ENCODE assay signal across 24 mouse cellular contexts in the genomic region with DNA sequence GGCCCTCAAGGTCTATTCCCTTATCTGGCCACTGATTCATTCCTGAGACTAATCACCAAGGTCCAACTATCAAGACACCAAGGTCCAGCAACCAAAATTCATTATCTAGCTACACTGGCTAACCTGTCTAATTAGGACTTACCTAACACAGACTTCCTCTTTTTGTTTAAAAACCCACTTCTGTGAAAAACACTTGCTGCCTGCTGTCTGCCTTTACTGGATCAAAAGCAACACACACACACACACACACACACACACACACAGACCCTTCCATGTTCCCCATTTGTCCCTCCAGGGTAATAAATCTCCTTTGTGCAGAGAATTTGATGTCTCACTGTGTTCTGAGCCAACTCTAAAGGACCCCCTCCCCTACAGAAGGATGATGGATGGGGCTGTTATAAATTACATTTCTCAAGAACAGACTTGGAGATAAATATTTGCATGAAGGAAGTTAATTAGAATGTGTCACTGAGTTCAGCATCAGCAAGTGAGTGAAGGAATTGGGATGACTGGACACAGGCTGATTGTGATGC. TPM values are rescaled to one million over a fixed set of nuclear protein-coding genes. Genes with fewer than 3 reads are reported as not detected.
DNase-seq lines count a peak whose midpoint lies in the region; ATAC-seq lines count a peak whose summit lies in the region.
"Had no signal": no experiment of that assay in that cellular context is flagged by ENCODE, and none has a peak within 500 bp of the region (broad histone marks: within the 10 kb centered on the region; RNA-seq: fewer than 3 reads in every experiment).

No protein-coding gene starts in this region.

- H3K36me3 ChIP-seq in hindbrain, embryonic 12.5 days, result no peaks in the 10 kb centered on the region
- H3K36me3 ChIP-seq in hindbrain, embryonic 14.5 days (replicated peaks; ENCODE audit: control insufficient read depth, insufficient read depth), result no peaks in the 10 kb centered on the region
- H3K36me3 ChIP-seq: embryonic facial prominence, embryonic 13.5 days; forebrain, embryonic 12.5 days; heart, embryonic 13.5 days had no signal

- H3K4me1 ChIP-seq in hindbrain, embryonic 12.5 days, result 0 out of 2 replicates have a peak, but pooled peaks cover 2% of the 10 kb centered on the region
- no peaks in the 10 kb centered on the region for H3K4me1 ChIP-seq in hindbrain, embryonic 14.5 days (replicated peaks; ENCODE audit: control insufficient read depth, insufficient read depth, low read length)
- H3K4me1 ChIP-seq: embryonic facial prominence, embryonic 13.5 days; forebrain, embryonic 12.5 days; heart, embryonic 13.5 days had no signal

- no peaks in the 10 kb centered on the region for H3K27me3 ChIP-seq in hindbrain, embryonic 12.5 days
- H3K27me3 ChIP-seq in hindbrain, embryonic 14.5 days (ENCODE audit: control insufficient read depth, insufficient read depth, low read length), result no peaks in the 10 kb centered on the region
- H3K27me3 ChIP-seq: embryonic facial prominence, embryonic 13.5 days; forebrain, embryonic 12.5 days; heart, embryonic 13.5 days had no signal

- H3K9ac ChIP-seq in hindbrain, embryonic 12.5 days, result no peak overlapping the region
- no peak overlapping the region for H3K9ac ChIP-seq in hindbrain, embryonic 14.5 days
- H3K9ac ChIP-seq: embryonic facial prominence, embryonic 13.5 days; forebrain, embryonic 12.5 days; heart, embryonic 13.5 days had no signal

- no peak overlapping the region for H3K4me3 ChIP-seq in hindbrain, embryonic 12.5 days
- H3K4me3 ChIP-seq in hindbrain, embryonic 14.5 days (replicated peaks; ENCODE audit: low read length), result no peak overlapping the region
- H3K4me3 ChIP-seq: embryonic facial prominence, embryonic 13.5 days; forebrain, embryonic 12.5 days; heart, embryonic 13.5 days had no signal

- H3K9me3 ChIP-seq in hindbrain, embryonic 12.5 days (replicated peaks), result no peaks in the 10 kb centered on the region
- no peaks in the 10 kb centered on the region for H3K9me3 ChIP-seq in hindbrain, embryonic 14.5 days (ENCODE audit: control insufficient read depth, low read length)
- H3K9me3 ChIP-seq: embryonic facial prominence, embryonic 13.5 days; forebrain, embryonic 12.5 days; heart, embryonic 13.5 days had no signal

- no peak overlapping the region for H3K4me2 ChIP-seq in hindbrain, embryonic 12.5 days (replicated peaks)
- H3K4me2 ChIP-seq in hindbrain, embryonic 14.5 days (replicated peaks), result no peak overlapping the region
- H3K4me2 ChIP-seq: embryonic facial prominence, embryonic 13.5 days; forebrain, embryonic 12.5 days; heart, embryonic 13.5 days had no signal

- ATAC-seq in hindbrain, embryonic 12.5 days (ENCODE audit: low FRiP score), result peak; percentile 63
- no peak for ATAC-seq in hindbrain, embryonic 14.5 days (ENCODE audit: low FRiP score)
- peak; percentile 37; the same call in 1 of the 2 replicates for ATAC-seq in megakaryocyte progenitor cell, adult 5-6 weeks (replicated peaks; ENCODE audit: poor library complexity)
- ATAC-seq: forebrain, embryonic 16.5 days; inflammation-experienced regulatory T-cells, adult 6 months; intestine, postnatal 0 days had no signal

- H3K27ac ChIP-seq in hindbrain, embryonic 12.5 days, result no peak overlapping the region
- H3K27ac ChIP-seq in hindbrain, embryonic 14.5 days, result no peak overlapping the region
- H3K27ac ChIP-seq: embryonic facial prominence, embryonic 13.5 days; forebrain, embryonic 12.5 days; heart, embryonic 13.5 days had no signal

- no peak for DNase-seq in hindbrain, embryonic 14.5 days (ENCODE audit: low spot score)
- peak; percentile 30 for DNase-seq in A20 (ENCODE audit: low read depth, low spot score)
- peak; percentile 4 to 10 for DNase-seq in B cell, adult 2 months
- DNase-seq in kidney, postnatal 14 days, result no peak
- DNase-seq: cerebellum, adult 11 months; cerebellum, adult 8-10 months; cerebellum, postnatal 14 days; gastrocnemius, postnatal 10 days; heart, postnatal 36 days; kidney, adult 8-10 months had no signal

RNA-seq across cellular contexts. Expression of gene Ankrd34c, which starts 43.2 kb away (rescaled TPM):
- polyA plus RNA-seq in hindbrain, embryonic 12.5 days (2016; fragmentation: Nextera tagmentation; extraction: Ambion mirVana), result 0.12 TPM in 1 of 2 replicates, not detected in the other
- 0.88 and 1.2 TPM in 2 replicates for polyA plus RNA-seq in hindbrain, embryonic 14.5 days (2014; fragmentation: Nextera tagmentation; extraction: Ambion mirVana)
- not detected in 2 replicates for total RNA-seq in megakaryocyte progenitor cell, adult 5-6 weeks (2015)
- total RNA-seq in megakaryocyte progenitor cell, adult 5-6 weeks (2017), result not detected in 2 replicates
- total RNA-seq: adrenal gland, postnatal 4 days; gastrocnemius, postnatal 10 days; gastrocnemius, postnatal 4 days; heart, adult 8-10 months; heart, postnatal 36 days; MEL had no signal
- polyA plus RNA-seq: C2C12; embryonic facial prominence, embryonic 13.5 days; forebrain, embryonic 12.5 days; heart, embryonic 13.5 days; heart, postnatal 0 days; inflammation-experienced regulatory T-cells, adult 6 months; intestine, postnatal 0 days had no signal

Comparison
In these comparisons a context has a peak if more than half of its experiments do, and no peak if none do; other contexts are left out.
1. DNase-seq: peak in A20 (single experiment) and B cell, adult 2 months (2 of 2); none in hindbrain, embryonic 14.5 days (single experiment) and kidney, postnatal 14 days (single experiment).